ENCODE assay signal across 15 mouse cellular contexts in genomic region chr11:53656558-53657202, GRCm38 (mm10). TPM values are rescaled to one million over a fixed set of nuclear protein-coding genes. Genes with fewer than 3 reads are reported as not detected.
DNase-seq lines count a peak whose midpoint lies in the region; ATAC-seq lines count a peak whose summit lies in the region.
"Had no signal": no experiment of that assay in that cellular context is flagged by ENCODE, and none has a peak within 500 bp of the region (broad histone marks: within the 10 kb centered on the region; RNA-seq: fewer than 3 reads in every experiment).

No protein-coding gene starts in this region.

- H3K4me3 ChIP-seq in intestine, embryonic 16.5 days (ENCODE audit: low read length): no peak overlapping the region
- H3K4me3 ChIP-seq: layer of hippocampus, adult 2 months had no signal

- H3K36me3 ChIP-seq in intestine, embryonic 16.5 days (ENCODE audit: control insufficient read depth, insufficient read depth, low read length): peaks cover 12% of the 10 kb centered on the region; the same call in 1 of the 2 replicates

- H3K4me1 ChIP-seq in intestine, embryonic 16.5 days (ENCODE audit: control insufficient read depth, insufficient read depth, low read length): no peaks in the 10 kb centered on the region

- ATAC-seq in activated CD4-positive, CD25-positive, alpha-beta regulatory T cell, adult 4 months: peak; percentile 74
- ATAC-seq in intestine, embryonic 16.5 days: no peak

- 75% methylated on average over 9 of the region's 9 CpGs for WGBS in intestine, embryonic 16.5 days

- no peak overlapping the region for H3K9ac ChIP-seq in intestine, embryonic 16.5 days (ENCODE audit: low read depth, low read length)

- DNase-seq in lung, postnatal 36 days: peak; percentile 16
- DNase-seq in lung, postnatal 4 days: no peak
- peak; percentile 52 for DNase-seq in liver
- peak; percentile 21 for DNase-seq in naive thymus-derived CD4-positive, alpha-beta T cell, adult 2 months (ENCODE audit: low read depth)
- DNase-seq in adrenal gland, postnatal 14 days: no peak
- DNase-seq in spleen, adult 18-20 months: no peak
- DNase-seq: gastrocnemius, postnatal 36 days; kidney, adult 2 months; lung, adult 18-20 months; thymus, postnatal 14 days had no signal

- H3K27me3 ChIP-seq in intestine, embryonic 16.5 days (replicated peaks; ENCODE audit: control insufficient read depth, insufficient read depth, low read length): no peaks in the 10 kb centered on the region

- H3K27ac ChIP-seq in intestine, embryonic 16.5 days (ENCODE audit: low read length): no peak overlapping the region
- H3K27ac ChIP-seq: layer of hippocampus, adult 2 months had no signal

- no peak overlapping the region for H3K4me2 ChIP-seq in intestine, embryonic 16.5 days (ENCODE audit: low read depth, low read length)

- no peaks in the 10 kb centered on the region for H3K9me3 ChIP-seq in intestine, embryonic 16.5 days (ENCODE audit: control insufficient read depth, low read length)

RNA-seq across cellular contexts. Expression of gene Il13, which starts 22.2 kb away (rescaled TPM):
- polyA plus RNA-seq in activated CD4-positive, CD25-positive, alpha-beta regulatory T cell, adult 4 months (2017; shearing (Covaris generic)): not detected
- polyA plus RNA-seq in intestine, embryonic 16.5 days (2015; fragmentation: Nextera tagmentation; extraction: Ambion mirVana): not detected in 2 replicates
- total RNA-seq in adrenal gland, postnatal 14 days (2021): not detected in 2 replicates
- total RNA-seq: gastrocnemius, postnatal 36 days; layer of hippocampus, adult 2 months; midbrain, postnatal 0 days; neutrophil, adult 5-6 weeks had no signal
- polyA plus RNA-seq: kidney, adult 2 months; midbrain, postnatal 0 days had no signal

RNA-seq across cellular contexts. Expression of gene Il4, which starts 38.2 kb away (rescaled TPM):
- polyA plus RNA-seq in activated CD4-positive, CD25-positive, alpha-beta regulatory T cell, adult 4 months (2017; shearing (Covaris generic)): 10 to 100 TPM in 1 of 2 experiments, 1 to 10 TPM in 1; 8.8 to 10.4 TPM
- polyA plus RNA-seq in intestine, embryonic 16.5 days (2015; fragmentation: Nextera tagmentation; extraction: Ambion mirVana): 0.35 and 0.47 TPM in 2 replicates
- not detected in 2 replicates for total RNA-seq in adrenal gland, postnatal 14 days (2021)
- total RNA-seq: gastrocnemius, postnatal 36 days; layer of hippocampus, adult 2 months; midbrain, postnatal 0 days had no signal
- polyA plus RNA-seq: kidney, adult 2 months had no signal

RNA-seq across cellular contexts. Expression of gene Rad50, which starts 50.4 kb away (rescaled TPM):
- 10 to 100 TPM; 43.2 to 44.8 TPM for polyA plus RNA-seq in activated CD4-positive, CD25-positive, alpha-beta regulatory T cell, adult 4 months (2017; shearing (Covaris generic))
- 24.8 and 28.5 TPM in 2 replicates for polyA plus RNA-seq in intestine, embryonic 16.5 days (2015; fragmentation: Nextera tagmentation; extraction: Ambion mirVana)
- 15.8 and 17.7 TPM in 2 replicates for total RNA-seq in adrenal gland, postnatal 14 days (2021)

Comparison
In these comparisons a context has a peak if more than half of its experiments do, and no peak if none do; other contexts are left out.
1. DNase-seq: peak in lung, postnatal 36 days (single experiment), liver (single experiment) and naive thymus-derived CD4-positive, alpha-beta T cell, adult 2 months (single experiment); none in lung, postnatal 4 days (0 of 2), adrenal gland, postnatal 14 days (single experiment) and spleen, adult 18-20 months (0 of 2).